Mouse (Mus musculus) gastrocnemius, postnatal 14 days (tissue): ENCODE results near the gene Cdyl2. TPM values are rescaled to one million over a fixed set of nuclear protein-coding genes. Genes with fewer than 3 reads are reported as not detected.

Experiments
- DNase-seq: peaks from one replicate; pipeline ENCODE4 v3.0.0; 2021; ENCODE audit warnings: mixed read lengths
- intact Hi-C: fragments of 180-260 bp; cut with DNase I; formaldehyde crosslinking; loops from one replicate; pipeline ENCODE4 v1.15.1; 2025; ENCODE audit warnings: low total_unique reads
- total RNA-seq, 2 experiments: library from RNA; stranded (reverse); gene quantifications; 2 replicates each; pipeline ENCODE4 v1.2.3; 2021

The Cdyl2 gene
- total RNA-seq, 2 experiments from 2014 or later, result 4.0 to 4.7 TPM

- intact Hi-C loops, result no loop called here
These were observed 58.6 kb downstream of the Cdyl2 start for GRCm38 (mm10) chr8:116673966-116674805.

DNA sequence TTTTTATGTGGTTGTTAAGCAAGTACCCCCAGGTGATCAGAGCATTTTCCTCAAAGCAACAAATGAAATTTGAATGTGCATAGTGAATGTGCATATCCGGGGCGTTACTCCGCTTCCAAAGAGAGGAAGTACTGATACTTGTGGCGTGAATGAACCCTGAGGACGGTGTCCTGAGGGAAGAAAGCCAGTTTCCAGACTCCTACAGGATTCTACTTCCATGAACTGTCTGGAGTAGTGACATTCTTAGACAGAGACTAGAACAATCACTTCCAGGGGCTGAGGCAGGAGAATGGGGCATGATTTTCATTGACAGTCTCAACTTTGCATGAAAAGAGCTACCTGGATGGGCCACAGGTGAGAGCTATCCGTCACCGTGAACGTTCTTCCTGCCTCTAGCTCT, 59.3 kb downstream of the Cdyl2 start:
- DNase-seq, result no peak
- intact Hi-C loops, result no loop called here

More at GRCm38 (mm10) chr8:116673966-116674805, 58.6 kb downstream of the Cdyl2 start:
- no peak for DNase-seq

GRCm38 (mm10) chr8:116673052-116673451, 59.7 kb downstream of the Cdyl2 start:
- intact Hi-C loops, result no loop called here
- DNase-seq, result no peak

- intact Hi-C loops, result no loop called here
- DNase-seq, result no peak
These were observed 61.2 kb downstream of the Cdyl2 start for GRCm38 (mm10) chr8:116671543-116671942.

DNA sequence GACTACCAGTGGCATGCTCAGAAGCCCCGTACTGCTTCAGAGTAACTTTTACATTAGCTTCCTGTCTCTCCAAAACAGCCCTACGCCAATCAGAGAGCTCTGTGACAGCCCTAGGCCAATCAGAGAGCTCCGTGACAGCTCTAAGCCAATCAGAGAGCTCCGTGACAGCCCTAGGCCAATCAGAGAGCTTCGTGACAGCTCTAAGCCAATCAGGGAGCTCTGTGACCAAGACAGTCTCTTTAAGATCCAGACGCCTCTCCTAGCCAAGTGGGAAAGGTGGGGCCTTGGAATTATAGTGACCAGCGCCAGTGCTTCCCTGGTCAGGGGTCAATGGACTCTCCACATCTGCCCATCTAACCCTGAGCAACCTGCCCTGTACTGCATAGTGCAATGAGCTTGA, 62.2 kb downstream of the Cdyl2 start:
- DNase-seq, result no peak
- intact Hi-C loops, result no loop called here

DNA sequence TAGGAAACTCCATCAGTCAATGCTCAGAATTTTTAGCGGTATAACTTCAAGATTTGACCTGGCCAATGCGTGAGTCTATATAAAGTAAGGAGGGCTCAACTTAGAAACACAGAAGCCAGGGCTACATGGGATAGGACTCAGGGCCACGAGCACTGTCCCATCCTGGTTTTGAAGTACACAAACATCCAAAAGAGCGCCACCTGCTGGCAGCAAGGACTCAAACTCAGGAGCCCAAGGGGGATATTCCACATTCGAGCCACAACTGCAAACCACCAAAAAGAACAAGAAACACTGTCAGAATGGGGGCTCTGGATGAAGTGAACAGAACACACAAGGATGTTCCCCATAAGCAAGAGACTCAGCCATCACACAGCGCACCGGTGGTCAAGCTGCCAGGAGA, 63.8 kb downstream of the Cdyl2 start:
- intact Hi-C loops, result no loop called here
- no peak for DNase-seq

GRCm38 (mm10) chr8:116666781-116667325, 65.9 kb downstream of the Cdyl2 start:
- intact Hi-C loops, result no loop called here
- DNase-seq, result no peak

DNA sequence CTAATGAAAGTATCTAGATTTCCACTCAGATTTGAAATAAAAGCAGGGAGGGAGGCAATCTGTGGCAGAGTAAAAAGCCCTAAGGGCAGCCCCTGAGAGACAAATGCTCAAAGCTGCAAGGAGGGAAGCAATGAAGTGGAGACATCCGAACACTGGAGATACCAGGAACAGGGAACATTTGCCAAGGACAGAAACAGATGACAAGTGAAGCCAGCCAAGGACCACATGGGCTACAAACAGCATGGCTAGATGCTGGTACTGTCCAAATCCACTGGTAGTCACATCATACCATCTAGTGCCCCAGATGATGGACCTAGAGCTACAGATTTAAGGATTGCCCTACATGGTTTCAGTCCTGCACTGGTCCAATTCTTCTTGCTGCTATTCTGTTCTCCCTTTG, 71.3 kb downstream of the Cdyl2 start:
- no peak for DNase-seq
- intact Hi-C loops, result no loop called here

DNA sequence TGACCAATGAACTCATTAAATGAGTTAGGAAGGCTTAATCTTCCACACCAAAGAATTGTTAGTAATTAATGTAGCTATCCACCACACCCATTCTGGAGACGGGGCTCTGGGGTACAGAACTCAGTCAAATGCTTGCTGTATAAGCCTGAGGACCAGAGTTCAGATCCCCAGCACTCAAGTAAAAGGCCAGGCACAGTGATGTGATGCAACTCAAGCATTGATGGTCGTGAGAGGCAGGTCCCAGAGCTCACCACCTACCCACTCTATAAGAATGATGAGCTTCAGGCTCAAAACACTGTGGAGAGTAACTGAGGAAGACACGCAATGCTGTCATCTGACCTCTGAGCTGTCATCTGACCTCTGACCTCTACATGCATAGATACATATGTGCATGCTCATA, 76.0 kb downstream of the Cdyl2 start:
- intact Hi-C loops, result no loop called here
- no peak for DNase-seq

- intact Hi-C loops, result no loop called here
- DNase-seq, result no peak
These were observed 77.9 kb downstream of the Cdyl2 start for GRCm38 (mm10) chr8:116654881-116655280.

- no peak for DNase-seq
- intact Hi-C loops, result no loop called here
These were observed 79.8 kb downstream of the Cdyl2 start for GRCm38 (mm10) chr8:116652949-116653348.

DNA sequence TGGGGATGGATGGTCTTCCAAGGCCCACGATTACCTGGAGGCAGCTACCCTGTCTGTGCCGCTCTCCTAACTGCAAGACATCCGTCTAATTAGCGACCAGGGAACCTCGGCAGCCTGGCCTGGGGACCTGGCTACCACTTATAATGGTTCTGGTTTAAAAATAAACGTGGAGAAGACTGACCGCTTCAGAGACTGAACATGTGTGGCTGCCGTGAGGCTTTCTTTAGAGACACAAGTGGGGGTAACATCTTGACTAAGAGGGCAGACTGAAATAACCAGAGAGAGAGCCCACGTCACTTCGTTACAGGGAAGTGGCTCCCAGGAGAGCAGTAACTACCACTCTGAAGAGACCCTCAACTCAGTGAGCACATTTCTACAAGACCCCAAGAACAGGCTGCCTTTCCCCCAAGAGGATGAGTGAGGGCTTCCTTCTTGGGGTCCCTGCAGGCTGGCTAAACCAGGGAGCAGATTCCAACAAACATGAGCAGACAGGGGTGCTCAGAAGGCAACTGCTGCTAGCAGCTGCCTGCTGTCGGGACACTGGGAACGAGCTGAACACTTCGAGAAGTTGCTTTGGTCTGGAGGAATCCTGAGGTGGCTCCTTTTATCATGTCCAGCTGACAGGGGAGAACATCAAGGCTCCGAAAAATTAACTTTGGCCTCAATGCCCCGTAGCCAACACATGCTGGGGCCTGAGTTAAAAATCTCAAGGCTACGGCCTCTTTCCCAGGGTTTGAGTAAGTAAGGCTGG, 82.6 kb downstream of the Cdyl2 start:
- intact Hi-C loops, result no loop called here
- no peak for DNase-seq

GRCm38 (mm10) chr8:116645376-116645775, 87.4 kb downstream of the Cdyl2 start:
- intact Hi-C loops, result no loop called here
- no peak for DNase-seq

DNA sequence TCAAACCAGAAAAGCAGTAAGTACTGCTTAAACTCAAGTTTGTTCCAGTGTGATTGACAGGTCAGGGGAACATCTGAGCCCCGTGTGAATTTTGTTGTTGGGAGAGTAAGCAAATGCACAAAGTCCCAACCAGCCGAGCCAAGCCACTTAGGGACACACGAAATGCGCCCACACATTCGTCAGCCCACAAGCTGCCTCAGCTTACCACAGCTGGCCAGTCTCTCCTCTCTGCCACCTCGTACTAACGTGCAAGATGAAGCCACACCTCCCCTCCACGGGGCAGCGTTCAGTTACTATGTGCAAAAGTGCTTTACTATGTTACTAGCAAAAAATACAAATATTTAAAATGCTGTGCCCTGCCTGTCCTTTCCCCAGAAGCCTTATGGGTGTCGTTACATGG, 91.9 kb downstream of the Cdyl2 start:
- no peak for DNase-seq
- intact Hi-C loops, result no loop called here

GRCm38 (mm10) chr8:116637998-116638397, 94.8 kb downstream of the Cdyl2 start:
- intact Hi-C loops, result no loop called here
- no peak for DNase-seq

DNA sequence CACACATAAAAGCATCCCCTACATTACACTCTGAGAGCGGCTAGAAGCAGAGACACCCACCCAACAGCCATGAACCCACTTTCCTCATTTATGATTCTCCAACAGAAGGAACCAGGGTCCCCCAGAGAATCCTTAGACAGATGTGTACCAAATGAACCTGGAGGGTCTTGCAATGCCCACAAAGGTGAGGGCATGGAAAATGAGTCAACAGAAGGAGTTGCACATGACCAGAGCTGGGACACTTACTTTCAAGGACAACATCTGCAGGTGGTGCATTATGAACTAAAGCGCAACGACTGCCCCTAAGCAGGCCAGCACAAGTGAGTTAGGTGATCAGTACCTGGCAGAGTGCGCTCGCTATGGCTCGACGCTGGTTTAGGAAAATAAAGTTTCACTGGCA, 95.6 kb downstream of the Cdyl2 start:
- no peak for DNase-seq
- intact Hi-C loops, result no loop called here

DNA sequence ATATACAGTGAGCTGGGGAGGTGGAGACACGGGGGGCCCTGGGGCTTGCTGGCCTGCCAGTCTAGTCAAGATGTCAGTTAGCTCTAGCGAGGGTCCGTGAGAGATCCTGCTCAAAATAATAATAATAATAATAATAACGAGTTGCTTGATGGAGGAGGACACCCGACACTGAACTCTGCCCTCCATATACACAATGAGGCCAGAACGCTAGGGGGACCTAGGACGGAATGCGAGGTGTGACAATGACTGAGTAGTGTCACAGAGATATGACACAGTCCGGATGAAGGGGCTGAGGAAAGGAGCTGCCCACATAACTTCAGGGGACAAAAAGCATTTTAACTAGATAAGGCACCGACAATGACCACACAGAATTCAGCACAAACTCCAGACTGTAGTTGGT, 96.4 kb downstream of the Cdyl2 start:
- no peak for DNase-seq
- intact Hi-C loops, result no loop called here

GRCm38 (mm10) chr8:116635972-116636371, 96.8 kb downstream of the Cdyl2 start:
- intact Hi-C loops, result no loop called here
- no peak for DNase-seq

GRCm38 (mm10) chr8:116635261-116635660, 97.5 kb downstream of the Cdyl2 start:
- no peak for DNase-seq
- intact Hi-C loops, result no loop called here

DNA sequence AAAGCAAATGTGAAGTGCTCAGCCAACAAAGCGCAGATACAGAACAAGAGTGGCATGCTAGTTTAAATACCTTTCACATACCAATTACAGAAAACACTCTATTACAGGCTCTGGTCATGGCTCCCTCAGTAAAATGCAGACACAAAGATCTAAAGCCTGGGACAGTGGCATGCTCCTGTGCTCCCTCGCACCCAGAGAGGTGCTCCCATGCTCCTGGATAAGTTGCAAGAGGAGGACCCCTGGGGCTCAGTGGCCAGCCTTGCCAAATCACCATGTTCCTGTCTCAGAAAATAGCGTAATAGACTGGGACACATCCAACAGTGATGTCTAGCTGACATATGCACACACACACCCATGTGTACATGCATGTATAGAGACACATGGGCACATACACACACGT, 98.4 kb downstream of the Cdyl2 start:
- no peak for DNase-seq

More for the DNA sequence above, 98.4 kb downstream of the Cdyl2 start:
- intact Hi-C loops, result no loop called here
